Mouse (Mus musculus) brain, embryonic 14.5 days (tissue): Measurements from ENCODE around the gene Gm29609.

Source experiments
- CTCF ChIP-seq: fragments of 200-500 bp; IDR thresholded peaks from 2 replicates; pipeline ENCODE4 v1.5.1; 2012; ENCODE audit warnings: inconsistent platforms, mild to moderate bottlenecking, moderate library complexity, borderline replicate concordance; ENCODE audit not compliant: insufficient read depth, insufficient read length; ENCODE audit errors: extremely low read depth
- POLR2A ChIP-seq: fragments of 200-500 bp; IDR thresholded peaks from 2 replicates; pipeline ENCODE4 v1.6.1; 2012; ENCODE audit warnings: mild to moderate bottlenecking, inconsistent platforms, borderline replicate concordance; ENCODE audit not compliant: poor library complexity, insufficient read depth, insufficient read length, severe bottlenecking; ENCODE audit errors: extremely low read depth

- TF ChIP-seq CTCF (no peak), POLR2A (no peak)
These were observed 41.3 kb downstream of the Gm29609 start, which contains the start of gene Ucn for GRCm38 (mm10) chr5:31138241-31138967.
